In genomic region chr1:175491511-175491860, GRCm38 (mm10) we compare ENCODE assay signal across 8 mouse cellular contexts. TPM values are rescaled to one million over a fixed set of nuclear protein-coding genes. Genes with fewer than 3 reads are reported as not detected.
A peak's percentile ranks its signal among the peaks of the same experiment; 100 is the strongest.
DNase-seq lines count a peak whose midpoint lies in the region; ATAC-seq lines count a peak whose summit lies in the region.

No protein-coding gene starts in this region.

- no peak overlapping the region for H3K9ac ChIP-seq in kidney, embryonic 15.5 days
- peak overlapping the region; percentile 70 for H3K9ac ChIP-seq in midbrain, embryonic 12.5 days (replicated peaks)

- peaks cover 39% of the 10 kb centered on the region for H3K27me3 ChIP-seq in kidney, embryonic 15.5 days
- H3K27me3 ChIP-seq in embryonic facial prominence, embryonic 10.5 days (replicated peaks; ENCODE audit: low read depth, poor library complexity, severe bottlenecking), result peaks cover 53% of the 10 kb centered on the region
- H3K27me3 ChIP-seq in hindbrain, embryonic 10.5 days (ENCODE audit: insufficient read depth, poor library complexity, severe bottlenecking), result peaks cover 40% of the 10 kb centered on the region
- H3K27me3 ChIP-seq in midbrain, embryonic 12.5 days, result peaks cover 21% of the 10 kb centered on the region

- no peaks in the 10 kb centered on the region for H3K36me3 ChIP-seq in kidney, embryonic 15.5 days
- H3K36me3 ChIP-seq in embryonic facial prominence, embryonic 10.5 days (replicated peaks), result no peaks in the 10 kb centered on the region
- H3K36me3 ChIP-seq in hindbrain, embryonic 10.5 days, result no peaks in the 10 kb centered on the region
- no peaks in the 10 kb centered on the region for H3K36me3 ChIP-seq in midbrain, embryonic 12.5 days

- peak overlapping the region; percentile 62 for H3K4me3 ChIP-seq in kidney, embryonic 15.5 days (replicated peaks)
- H3K4me3 ChIP-seq in embryonic facial prominence, embryonic 10.5 days, result peak overlapping the region; percentile 79
- peak overlapping the region; percentile 62 for H3K4me3 ChIP-seq in hindbrain, embryonic 10.5 days
- peak overlapping the region; percentile 76 for H3K4me3 ChIP-seq in midbrain, embryonic 12.5 days

- 21% methylated on average over 6 of the region's 6 CpGs for WGBS in kidney, embryonic 15.5 days
- WGBS in embryonic facial prominence, embryonic 10.5 days, result 12% methylated on average over 6 of the region's 6 CpGs
- WGBS in hindbrain, embryonic 10.5 days, result 17% methylated on average over 6 of the region's 6 CpGs
- 14% methylated on average over 6 of the region's 6 CpGs for WGBS in midbrain, embryonic 12.5 days

- H3K4me1 ChIP-seq in kidney, embryonic 15.5 days, result peaks cover 12% of the 10 kb centered on the region
- peaks cover 12% of the 10 kb centered on the region for H3K4me1 ChIP-seq in embryonic facial prominence, embryonic 10.5 days
- H3K4me1 ChIP-seq in hindbrain, embryonic 10.5 days (replicated peaks), result peaks cover 15% of the 10 kb centered on the region
- H3K4me1 ChIP-seq in midbrain, embryonic 12.5 days, result peaks cover 6% of the 10 kb centered on the region

- H3K4me2 ChIP-seq in kidney, embryonic 15.5 days, result peak overlapping the region; percentile 100
- H3K4me2 ChIP-seq in midbrain, embryonic 12.5 days (replicated peaks), result peak overlapping the region; percentile 86

- H3K27ac ChIP-seq in kidney, embryonic 15.5 days, result no peak overlapping the region
- no peak overlapping the region for H3K27ac ChIP-seq in embryonic facial prominence, embryonic 10.5 days (replicated peaks)
- peak overlapping the region; percentile 79 for H3K27ac ChIP-seq in hindbrain, embryonic 10.5 days
- 0 out of 2 replicates have a peak overlapping the region, but pooled peaks have one; percentile 81 for H3K27ac ChIP-seq in midbrain, embryonic 12.5 days (replicated peaks)

- no peak for DNase-seq in kidney, postnatal 14 days
- DNase-seq in embryonic facial prominence, embryonic 10.5 days (ENCODE audit: low spot score), result peak; percentile 16
- no peak for DNase-seq in hindbrain, embryonic 10.5 days (ENCODE audit: low spot score)
- DNase-seq in testis, postnatal 10 days (ENCODE audit: low spot score), result no peak
- no peak for DNase-seq in urinary bladder, postnatal 4 days (ENCODE audit: low spot score in 2 of 2)
- DNase-seq in kidney, postnatal 36 days, result no peak

- H3K9me3 ChIP-seq in kidney, embryonic 15.5 days (replicated peaks), result no peaks in the 10 kb centered on the region
- H3K9me3 ChIP-seq in embryonic facial prominence, embryonic 10.5 days, result no peaks in the 10 kb centered on the region
- no peaks in the 10 kb centered on the region for H3K9me3 ChIP-seq in hindbrain, embryonic 10.5 days
- no peaks in the 10 kb centered on the region for H3K9me3 ChIP-seq in midbrain, embryonic 12.5 days

- no peak for ATAC-seq in kidney, embryonic 15.5 days (replicated peaks; ENCODE audit: low FRiP score)
- ATAC-seq in midbrain, embryonic 12.5 days (ENCODE audit: low FRiP score, low read depth), result peak; percentile 14

RNA-seq across cellular contexts. Expression of gene Rgs7, which starts 0.8 kb away (rescaled TPM):
- polyA plus RNA-seq in kidney, embryonic 15.5 days (2015; fragmentation: Nextera tagmentation; extraction: Ambion mirVana), result 0.53 and 1.5 TPM in 2 replicates
- 0.73 and 0.96 TPM in 2 replicates for polyA plus RNA-seq in embryonic facial prominence, embryonic 10.5 days (2016; fragmentation: Nextera tagmentation; extraction: Ambion mirVana)
- polyA plus RNA-seq in hindbrain, embryonic 10.5 days (2016; fragmentation: Nextera tagmentation; extraction: Ambion mirVana), result 1.7 and 3.9 TPM in 2 replicates
- polyA plus RNA-seq in midbrain, embryonic 12.5 days (2016; fragmentation: Nextera tagmentation; extraction: Ambion mirVana), result 5.1 and 7.3 TPM in 2 replicates

Comparison
In these comparisons a context has a peak if more than half of its experiments do, and no peak if none do; other contexts are left out.
1. H3K27ac ChIP-seq: peak in hindbrain, embryonic 10.5 days (single experiment) and midbrain, embryonic 12.5 days (single experiment); none in kidney, embryonic 15.5 days (single experiment) and embryonic facial prominence, embryonic 10.5 days (single experiment).
2. Peak in every context shown above with its lines, with median percentiles within 50 percentile points of each other: H3K4me3 ChIP-seq.